Mouse (Mus musculus) forelimb bud, embryonic 11.5 days (tissue): ENCODE results near the gene Ncs1.
A peak's percentile ranks its signal among the peaks of the same experiment; 100 is the strongest.

Experiments
- DNase-seq: peaks from one replicate; pipeline ENCODE4 v3.0.0-alpha.2; 2012; ENCODE audit warnings: low read depth, low spot score

The Ncs1 gene

DNA sequence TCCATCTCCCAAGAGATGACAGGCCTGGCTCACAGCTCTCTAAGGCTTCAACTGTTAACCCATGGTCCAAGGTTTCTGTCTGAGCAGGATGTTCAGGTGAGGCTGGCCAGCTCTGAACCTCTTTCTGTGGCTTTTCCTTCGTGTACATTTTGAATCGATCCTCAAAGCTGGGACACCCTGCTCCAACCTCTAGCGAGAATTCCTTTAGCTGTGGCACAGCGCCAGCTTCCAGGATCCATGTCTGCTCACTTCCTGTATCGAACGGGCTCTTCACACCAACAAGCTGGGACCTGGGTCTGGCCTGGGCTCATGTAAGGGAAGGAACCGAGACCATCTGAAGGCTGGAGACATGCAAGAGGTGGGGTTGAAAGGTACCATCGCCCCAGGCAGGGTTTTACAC lies 1.4 kb upstream of the Ncs1 start:
- no peak for DNase-seq

DNA sequence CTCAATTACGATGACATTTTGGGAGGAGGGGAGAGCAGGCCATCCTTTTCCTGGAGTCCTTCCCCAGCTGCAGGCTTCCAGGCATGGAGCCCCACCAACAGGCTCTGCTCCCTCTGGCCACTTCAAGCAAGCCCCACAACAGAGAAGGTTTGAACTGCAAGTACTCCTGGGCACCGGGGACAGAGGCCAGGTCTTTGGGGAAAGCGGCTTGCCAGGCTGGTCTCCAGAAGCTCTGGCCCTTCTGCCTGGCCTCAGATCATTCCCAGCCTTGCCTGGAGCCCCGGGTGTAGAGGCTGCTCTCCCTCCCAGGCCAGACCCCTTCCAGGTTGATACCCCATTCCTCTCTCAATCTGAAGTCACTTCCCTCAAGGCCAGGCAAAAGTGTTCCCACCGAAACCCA lies 572 bp upstream of the Ncs1 start:
- no peak for DNase-seq

DNA sequence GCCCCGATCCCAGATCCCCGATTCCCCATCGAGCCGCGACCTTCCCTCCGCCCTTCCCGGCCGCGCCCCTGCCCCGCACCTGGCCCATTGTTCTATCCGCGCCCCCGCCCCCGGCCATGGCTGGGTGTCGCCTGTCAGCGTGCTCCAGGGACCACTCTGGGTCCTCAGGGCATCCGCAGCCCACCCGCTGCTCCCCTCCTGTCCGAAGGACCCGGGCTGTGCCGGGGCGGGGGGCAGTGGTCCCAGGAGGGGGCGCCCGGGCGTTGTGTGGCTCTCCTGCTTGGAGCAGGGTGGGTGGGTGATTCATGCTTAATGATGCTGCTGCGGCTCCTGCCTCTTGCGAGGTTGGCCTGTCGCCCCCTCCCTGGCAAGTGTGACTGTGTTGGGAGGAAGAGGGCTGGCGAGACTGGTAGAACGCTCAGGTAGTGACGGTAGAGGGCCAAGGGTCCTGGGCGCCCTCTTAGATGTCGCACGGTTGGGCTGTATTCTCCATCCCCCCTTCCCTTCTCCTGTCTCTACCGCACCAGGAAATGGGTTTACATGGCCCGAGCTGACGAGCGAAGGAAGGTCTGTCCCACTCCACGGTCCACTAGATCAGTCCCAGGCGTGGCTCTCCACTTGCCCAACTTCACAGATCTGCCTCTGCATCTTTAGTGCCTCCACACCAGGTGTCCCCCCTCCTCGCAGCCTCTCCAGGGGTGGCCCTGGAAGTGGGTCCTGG lies 788 bp downstream of the Ncs1 start:
- DNase-seq: peak; percentile 38

GRCm38 (mm10) chr2:31248856-31249255 lies 3.2 kb downstream of the Ncs1 start:
- DNase-seq: no peak

DNA sequence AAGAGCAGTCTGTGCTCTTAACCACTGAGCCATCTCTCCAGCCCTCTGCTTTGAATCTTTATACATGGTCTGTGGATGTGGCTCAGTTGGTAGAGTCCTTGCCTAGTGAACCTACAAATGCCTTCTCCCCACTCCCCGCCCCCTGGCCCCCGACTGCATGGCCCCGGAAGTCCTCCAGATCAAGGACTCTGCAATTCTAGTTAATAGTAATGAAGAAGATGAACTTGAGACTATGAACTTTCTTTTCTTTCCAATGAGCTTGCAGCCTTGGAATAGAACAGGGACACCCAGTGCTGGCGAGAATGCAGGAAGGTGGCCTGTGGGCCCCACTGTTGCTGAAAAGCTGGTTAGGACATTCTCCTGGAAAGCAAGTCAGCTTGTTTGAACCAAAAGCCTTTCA lies 6.5 kb downstream of the Ncs1 start:
- DNase-seq: no peak

GRCm38 (mm10) chr2:31253463-31253862 lies 7.8 kb downstream of the Ncs1 start:
- no peak for DNase-seq

- no peak for DNase-seq
Measured at GRCm38 (mm10) chr2:31254806-31255205, 9.2 kb downstream of the Ncs1 start.

- peak; percentile 43 for DNase-seq
Measured at GRCm38 (mm10) chr2:31255952-31256938, 10.6 kb downstream of the Ncs1 start.

GRCm38 (mm10) chr2:31257096-31257495 lies 11.5 kb downstream of the Ncs1 start:
- DNase-seq: no peak

DNA sequence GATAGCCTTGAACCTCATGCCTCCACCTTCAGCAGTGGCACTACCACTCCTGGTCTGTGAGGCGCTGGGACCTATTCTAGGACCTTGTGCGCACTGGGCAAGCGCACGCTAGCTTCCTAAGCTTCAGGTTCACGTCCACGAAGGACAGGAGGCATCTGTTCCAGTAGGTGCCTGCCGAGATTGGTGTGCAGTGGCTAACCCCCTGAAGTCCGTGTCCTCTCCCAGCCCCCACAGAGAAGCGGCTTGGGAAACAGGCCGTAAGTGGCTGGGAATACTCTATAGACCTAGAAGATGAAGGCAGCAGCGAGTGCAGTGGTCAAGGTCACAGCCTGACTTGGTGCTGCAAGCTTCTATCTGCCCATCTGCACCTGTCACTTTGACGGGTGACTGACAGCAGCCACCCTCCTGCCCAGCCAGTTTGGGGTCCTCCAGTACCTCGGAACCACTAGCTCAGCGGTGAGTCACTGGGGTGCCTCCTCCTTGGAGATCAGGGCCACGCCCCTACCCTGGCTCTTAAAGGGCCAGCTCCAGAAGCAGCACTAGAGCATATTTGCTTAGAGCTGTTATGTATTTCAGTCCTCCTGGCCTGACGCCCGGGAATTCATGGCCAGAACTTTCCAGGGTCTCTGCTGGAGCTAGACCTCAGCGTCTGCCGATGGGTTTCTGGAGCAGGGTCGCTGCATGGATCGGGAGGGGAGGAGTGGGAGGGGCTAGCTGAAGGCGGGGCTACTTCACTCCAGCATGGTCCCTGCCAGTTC lies 13.2 kb downstream of the Ncs1 start:
- DNase-seq: no peak

- DNase-seq: no peak
Measured at GRCm38 (mm10) chr2:31259367-31259920, 13.8 kb downstream of the Ncs1 start.

- DNase-seq: no peak
Measured at GRCm38 (mm10) chr2:31260549-31260948, 14.9 kb downstream of the Ncs1 start.

GRCm38 (mm10) chr2:31263039-31263461 lies 17.4 kb downstream of the Ncs1 start:
- DNase-seq: no peak

GRCm38 (mm10) chr2:31263746-31264378 lies 18.2 kb downstream of the Ncs1 start:
- DNase-seq: no peak

DNA sequence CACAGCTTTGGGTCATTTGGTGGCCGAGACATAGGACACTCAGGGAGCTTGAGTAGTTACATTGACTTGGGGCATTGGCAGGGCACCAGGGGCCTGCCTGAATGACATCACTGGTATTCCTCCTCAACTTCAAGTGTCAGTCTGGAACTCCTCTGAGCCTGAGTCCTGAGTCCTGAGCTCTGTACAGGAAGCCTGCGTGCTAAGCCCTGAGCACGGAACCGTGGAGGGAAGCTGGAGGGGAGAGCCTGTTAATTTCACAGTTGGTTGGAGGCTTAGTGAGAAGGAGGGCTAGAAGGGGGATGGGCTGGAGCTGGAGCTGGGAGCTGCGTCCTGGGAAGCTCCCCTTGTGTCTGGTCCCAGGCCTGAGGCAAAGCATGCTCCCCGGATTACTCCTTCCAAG lies 21.8 kb downstream of the Ncs1 start:
- no peak for DNase-seq

- DNase-seq: no peak
Measured at GRCm38 (mm10) chr2:31268631-31269030, 23.0 kb downstream of the Ncs1 start.

GRCm38 (mm10) chr2:31269188-31269587 lies 23.6 kb downstream of the Ncs1 start:
- DNase-seq: no peak

- no peak for DNase-seq
Measured at GRCm38 (mm10) chr2:31269847-31270246, 24.2 kb downstream of the Ncs1 start.

DNA sequence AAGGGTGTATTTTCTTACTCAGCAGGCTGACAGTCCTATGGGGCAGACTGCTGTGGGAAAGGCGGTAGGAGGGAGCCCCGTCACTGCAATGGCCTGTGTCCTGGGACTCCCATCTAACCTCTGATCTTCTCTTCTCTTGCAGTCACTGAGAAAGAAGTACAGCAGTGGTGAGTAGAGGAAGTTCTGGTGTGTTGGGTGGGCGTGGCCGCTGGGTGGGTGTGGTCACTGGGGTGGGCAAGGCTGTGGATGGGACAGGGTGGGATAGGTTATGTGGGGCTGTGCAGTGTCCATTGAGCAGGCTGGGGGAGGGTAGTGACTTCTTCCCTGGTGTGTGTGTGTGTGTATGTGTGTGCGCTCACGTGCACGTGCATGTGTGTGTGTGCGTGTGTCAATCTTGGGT lies 24.8 kb downstream of the Ncs1 start:
- DNase-seq: no peak

DNA sequence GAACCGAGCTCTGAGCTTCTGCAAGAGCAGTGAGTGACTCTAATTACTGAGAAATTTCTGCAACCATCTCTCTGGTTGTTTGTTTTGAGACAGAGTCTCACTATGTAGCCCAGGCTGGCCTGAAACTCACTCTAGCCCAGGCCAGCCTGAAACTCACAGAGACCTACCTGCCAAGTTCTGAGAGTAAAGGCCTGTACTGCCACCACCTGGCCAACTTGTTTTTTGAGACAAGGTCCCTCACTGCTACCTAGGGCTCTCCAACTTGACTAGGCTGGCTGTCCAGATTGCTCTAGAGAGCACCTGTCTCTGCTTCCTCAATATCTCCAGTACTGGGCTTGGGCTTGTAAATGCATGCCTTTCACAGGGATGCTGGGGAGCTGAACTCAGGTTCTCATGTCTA lies 25.4 kb downstream of the Ncs1 start:
- no peak for DNase-seq

- no peak for DNase-seq
Measured at GRCm38 (mm10) chr2:31274993-31275392, 29.4 kb downstream of the Ncs1 start.
